Mouse (Mus musculus): ENCODE measurements around the gene Zranb2. TPM values are rescaled to one million over a fixed set of nuclear protein-coding genes. Genes with fewer than 3 reads are reported as not detected.

The Zranb2 gene
- polyA plus RNA-seq, 1 experiment from 2014 or later, result 123 TPM

GRCm38 (mm10) chr3:157580299-157580698 lies 46.3 kb downstream of the Zranb2 start:
- Histone ChIP-seq H3K9me3 (no peaks in the 10 kb centered on the region), H3K27me3 (no peaks in the 10 kb centered on the region), H3K27ac (no peak overlapping the region), H3K4me1 (peaks cover 19% of the 10 kb centered on the region), H3K9ac (no peak overlapping the region), H3K36me3 (no peaks in the 10 kb centered on the region), H3K4me3 (no peak overlapping the region), H3K4me2 (no peak overlapping the region)
- ATAC-seq (ENCODE audit: insufficient number of reproducible peaks, insufficient read depth, low FRiP score, low TSS enrichment, low read depth), result no peak
- 64% methylated on average over 4 of the region's 4 CpGs for WGBS

DNA sequence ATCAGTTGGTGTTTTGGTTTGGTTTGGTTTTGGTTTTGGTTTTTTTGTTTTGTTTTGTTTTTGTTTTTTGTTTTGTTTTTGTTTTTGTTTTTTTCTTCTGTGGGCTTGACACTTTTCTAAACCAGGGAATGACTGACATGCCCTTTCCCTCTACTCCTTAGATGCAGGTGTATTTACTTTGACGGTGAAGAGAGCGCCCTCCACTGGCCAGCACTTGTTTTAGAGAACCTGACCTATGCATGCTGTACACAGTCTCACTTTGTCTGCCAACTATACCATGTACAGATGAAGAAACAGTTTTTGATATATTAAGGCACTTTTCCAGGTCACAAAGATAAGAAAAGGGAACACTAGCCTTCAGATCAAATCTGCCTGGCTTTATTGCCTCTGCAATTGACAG lies 47.8 kb downstream of the Zranb2 start:
- Histone ChIP-seq H3K9me3 (no peaks in the 10 kb centered on the region), H3K9ac (no peak overlapping the region), H3K4me1 (peaks cover 19% of the 10 kb centered on the region), H3K27ac (no peak overlapping the region), H3K36me3 (no peaks in the 10 kb centered on the region), H3K27me3 (no peaks in the 10 kb centered on the region), H3K4me3 (no peak overlapping the region), H3K4me2 (no peak overlapping the region)
- WGBS, result 28% methylated on average over 2 of the region's 2 CpGs
- no peak for ATAC-seq (ENCODE audit: insufficient number of reproducible peaks, insufficient read depth, low FRiP score, low TSS enrichment, low read depth)

DNA sequence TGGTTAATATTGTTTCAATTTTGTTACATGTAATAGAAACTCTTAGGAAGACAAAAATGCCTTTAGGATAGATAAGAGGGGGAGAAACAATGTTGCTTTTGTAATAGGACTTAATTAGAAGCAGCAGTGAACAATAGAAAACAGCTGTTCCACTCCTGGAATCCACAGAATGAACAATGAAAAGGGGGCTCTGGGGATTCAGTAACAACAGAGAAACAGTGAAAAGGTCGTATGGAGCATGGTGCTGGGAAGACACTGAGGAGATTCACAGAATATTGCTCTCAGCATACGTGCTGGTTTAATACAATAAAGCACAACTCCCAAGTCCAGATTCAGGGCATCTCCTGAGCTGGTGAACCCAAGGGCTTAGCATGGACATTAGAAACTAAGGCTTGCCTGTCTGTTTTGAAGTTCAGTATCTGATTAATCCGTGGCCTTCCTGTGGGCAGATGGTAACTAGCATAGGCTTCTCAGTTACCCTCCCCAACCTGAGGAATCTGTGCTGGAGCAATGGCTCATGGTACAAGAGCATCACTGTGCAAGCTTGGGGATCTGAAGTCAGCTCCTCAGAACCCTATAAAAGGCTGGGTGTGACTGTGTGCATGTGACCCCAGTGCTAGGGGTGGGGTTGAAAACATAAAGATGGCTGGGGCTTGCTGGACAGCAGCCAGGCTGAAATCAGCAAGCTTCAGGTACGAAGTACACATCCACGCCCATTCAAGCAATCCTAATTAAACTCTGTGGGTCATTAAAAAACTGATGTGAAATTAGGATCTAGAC lies 48.9 kb downstream of the Zranb2 start:
- Histone ChIP-seq H3K27ac (peak overlapping the region; percentile 66), H3K9ac (no peak overlapping the region), H3K4me1 (peaks cover 19% of the 10 kb centered on the region), H3K4me2 (0 out of 2 replicates have a peak overlapping the region, but pooled peaks have one; percentile 9), H3K36me3 (no peaks in the 10 kb centered on the region), H3K4me3 (no peak overlapping the region), H3K27me3 (no peaks in the 10 kb centered on the region), H3K9me3 (no peaks in the 10 kb centered on the region)
- no peak for ATAC-seq (ENCODE audit: insufficient number of reproducible peaks, insufficient read depth, low FRiP score, low TSS enrichment, low read depth)
- WGBS, result 25% methylated on average over 5 of the region's 5 CpGs

GRCm38 (mm10) chr3:157597837-157598379 lies 63.9 kb downstream of the Zranb2 start:
- H3K9ac ChIP-seq, result 0 out of 2 replicates have a peak overlapping the region, but pooled peaks have one; percentile 11
- H3K9me3 ChIP-seq, result no peaks in the 10 kb centered on the region
- no peak for ATAC-seq (ENCODE audit: insufficient number of reproducible peaks, insufficient read depth, low FRiP score, low TSS enrichment, low read depth)
- no peak overlapping the region for H3K27ac ChIP-seq
- WGBS, result 70% methylated on average over 7 of the region's 7 CpGs
- H3K4me2 ChIP-seq, result no peak overlapping the region
- no peak overlapping the region for H3K4me3 ChIP-seq
- no peaks in the 10 kb centered on the region for H3K36me3 ChIP-seq
- no peaks in the 10 kb centered on the region for H3K4me1 ChIP-seq
- no peaks in the 10 kb centered on the region for H3K27me3 ChIP-seq

MicroRNA genes within 50 kb of the gene (microRNA counts, 519-probe panel; counts per million panel counts)
- 2,891 counts per million, percentile 68 among the panel's probes with 10 or more counts for microRNA mmu-miR-186

Small RNAs within 50 kb of the gene (microRNA-seq; reads per million reads assigned to microRNA genes)
- 415 reads per million, percentile 70 among the genes with 10 or more reads in this experiment for gene Mir186

Other genes with a start within 250 kb of the Zranb2 start
- gene Ptger3, start 32.7 kb downstream of the Zranb2 start, polyA plus RNA-seq (2015; fragmentation: Nextera tagmentation; extraction: Ambion mirVana), result 6.6 and 8.4 TPM in 2 replicates

Data from embryonic facial prominence, embryonic 13.5 days (tissue).